Mouse (Mus musculus): ENCODE results near the gene Serpinb1a.

Gene Serpinb1a

DNA sequence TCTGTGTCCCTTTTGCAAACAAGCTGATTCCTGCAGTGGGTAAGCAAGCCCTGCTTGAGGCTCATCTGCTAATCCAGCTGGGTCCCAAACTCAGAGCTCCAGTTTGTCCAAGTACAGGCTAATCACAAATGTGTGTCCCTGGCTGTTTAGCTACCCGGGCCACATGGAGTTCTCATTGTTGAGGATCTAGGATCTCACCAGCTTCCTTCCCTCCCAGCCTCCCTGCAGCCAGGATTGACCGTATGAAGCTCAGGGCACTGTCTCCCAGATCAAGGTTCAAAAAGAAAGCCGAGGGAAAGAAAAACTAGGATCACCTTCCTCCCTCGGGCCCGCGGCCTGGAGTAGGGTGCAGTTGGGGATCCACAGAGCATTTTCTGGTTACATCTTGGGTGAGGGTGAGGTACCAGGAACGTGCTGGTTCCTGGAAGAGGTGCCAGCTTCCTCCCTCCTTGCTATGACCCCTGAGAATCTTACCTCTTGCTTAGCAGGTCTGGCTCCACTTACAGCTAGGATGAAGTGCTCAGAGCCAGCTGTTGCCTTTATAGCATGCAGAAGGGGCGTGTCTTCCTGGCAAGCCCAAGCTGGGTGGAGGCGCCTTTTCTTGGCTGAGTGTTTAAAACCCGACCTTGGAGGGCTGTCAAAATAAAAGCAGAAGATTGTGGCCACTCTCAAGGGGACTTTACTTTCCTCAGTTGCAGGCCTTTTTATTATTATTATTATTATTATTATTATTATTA is at the start of gene Serpinb1a:
Gene Serpinb1a, minus strand, starts transcription at position 518 of the 737 bp plus-strand sequence.
- 64% methylated on average over 10 of the region's 10 CpGs for WGBS

DNA sequence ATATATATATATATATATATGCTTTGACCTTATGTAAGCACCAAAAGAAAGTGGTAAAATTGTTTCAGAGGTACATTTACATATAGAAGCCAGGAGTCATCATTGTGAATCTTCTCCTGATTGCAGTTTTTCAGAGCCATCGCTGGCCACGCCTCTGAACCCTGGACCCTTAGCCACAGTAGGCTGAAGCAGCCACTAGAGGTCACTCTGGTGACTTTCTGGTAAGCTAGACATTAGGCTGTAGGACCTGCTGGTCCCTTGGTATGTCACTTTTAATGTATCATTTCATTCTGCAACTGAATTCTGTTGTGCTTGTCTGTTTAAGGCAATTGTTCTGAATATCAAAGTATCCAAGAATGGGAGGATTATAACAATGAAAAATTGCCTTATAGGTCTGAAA is 49.7 kb upstream of the Serpinb1a start:
- 36% methylated on average over 2 of the region's 2 CpGs for WGBS

DNA sequence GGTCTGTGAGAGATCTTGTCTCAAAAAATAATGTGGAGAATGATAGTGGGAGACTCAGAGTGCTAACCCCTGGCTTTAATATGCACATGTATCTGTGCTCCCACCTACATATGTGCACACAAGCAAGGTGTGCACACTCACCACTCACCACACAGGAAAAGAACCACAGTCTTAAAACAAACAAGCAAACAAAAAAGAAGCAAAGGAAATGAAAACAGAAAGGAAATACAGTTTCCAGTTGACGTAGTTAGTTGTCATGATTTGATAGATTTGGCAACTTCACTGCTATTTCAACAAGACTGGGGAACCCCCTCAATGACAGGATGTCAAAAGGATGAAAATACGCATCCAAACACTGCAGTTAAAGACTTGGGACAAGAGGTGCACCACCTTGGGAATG is 48.1 kb upstream of the Serpinb1a start:
- 85% methylated on average over 2 of the region's 2 CpGs for WGBS

DNA sequence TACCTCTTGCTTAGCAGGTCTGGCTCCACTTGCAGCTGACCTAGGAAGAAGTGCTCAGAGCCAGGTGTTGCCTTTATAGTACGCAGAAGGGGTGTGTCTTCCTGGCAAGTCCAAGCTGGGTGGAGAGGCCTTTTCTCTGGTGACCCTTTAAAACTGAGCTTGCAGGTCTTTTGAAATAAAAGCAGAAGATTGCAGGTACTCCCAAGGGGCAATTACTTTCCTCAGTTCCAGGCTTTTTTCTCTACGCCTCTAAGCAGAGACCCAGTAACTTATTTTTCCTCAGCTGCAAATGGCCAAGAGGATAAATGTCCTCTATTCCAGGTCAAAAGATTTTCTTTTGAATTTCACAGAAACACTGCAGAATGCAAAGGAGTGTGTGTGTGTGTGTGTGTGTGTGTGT is 47.1 kb upstream of the Serpinb1a start, which contains the start of gene Serpinb1c:
Gene Serpinb1c, minus strand, starts transcription at position 101 of the 400 bp plus-strand sequence.
- 96% methylated on average over 2 of the region's 2 CpGs for WGBS

DNA sequence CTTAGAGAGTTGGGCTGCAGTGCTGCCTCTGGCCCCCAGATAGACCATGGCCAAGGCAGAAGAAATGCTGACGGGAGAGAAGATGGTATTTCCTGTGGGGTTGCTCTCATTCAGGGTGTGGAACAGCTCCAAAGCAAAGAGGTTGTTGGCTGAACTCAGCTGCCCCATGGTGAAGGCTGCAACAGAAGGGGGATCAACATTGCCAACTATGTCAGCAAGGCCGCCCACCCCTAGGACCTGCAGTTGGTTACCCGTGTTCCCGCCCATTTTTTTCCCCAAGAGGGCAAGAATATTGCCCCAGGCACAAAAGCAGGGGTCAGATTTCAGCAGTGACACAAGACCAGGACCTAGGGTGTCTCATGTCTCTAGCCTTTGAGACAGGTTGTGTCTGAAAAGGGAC is 45.9 kb upstream of the Serpinb1a start:
- WGBS: 80% methylated on average over 4 of the region's 4 CpGs

DNA sequence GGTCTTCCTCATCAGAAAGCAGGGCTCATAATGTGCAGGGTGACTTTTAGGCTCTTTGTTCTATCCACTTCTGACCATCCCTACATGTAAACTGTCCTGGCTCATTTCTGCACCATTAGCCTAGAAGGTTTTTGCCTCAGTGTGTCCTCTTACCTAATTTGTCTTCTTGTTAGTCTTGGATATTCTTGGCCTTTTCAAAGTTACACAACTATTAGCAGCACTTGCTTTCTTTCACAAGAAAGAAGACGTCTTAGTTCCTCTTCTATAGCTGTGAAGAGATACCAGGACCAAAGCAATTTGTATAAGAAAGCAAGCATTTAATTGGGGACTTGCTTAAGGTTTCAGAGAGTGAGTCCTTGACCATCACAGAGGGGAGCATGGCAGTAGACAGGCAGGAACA is 22.9 kb upstream of the Serpinb1a start:
- 63% methylated on average over 1 of the region's 1 CpGs for WGBS

DNA sequence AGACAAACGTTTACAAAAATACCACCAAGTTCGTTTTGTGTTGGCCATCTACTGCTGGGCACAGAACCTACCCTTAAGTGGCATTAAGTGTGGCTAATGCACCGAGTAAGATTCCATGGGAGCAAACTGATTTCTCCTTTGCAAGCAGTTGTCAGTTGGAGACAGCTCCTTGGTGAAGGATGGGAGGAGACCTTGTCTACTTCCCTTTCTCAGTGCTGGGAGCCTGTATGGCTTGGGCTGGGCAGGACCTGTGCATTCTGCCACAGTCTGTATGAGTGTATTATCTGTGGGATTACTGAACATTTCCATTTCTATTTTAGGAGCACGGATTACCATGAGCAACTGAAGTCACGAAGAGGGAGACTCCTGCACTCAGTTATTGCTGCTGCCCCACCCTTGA is 17.9 kb upstream of the Serpinb1a start:
- WGBS: 75% methylated on average over 5 of the region's 5 CpGs

DNA sequence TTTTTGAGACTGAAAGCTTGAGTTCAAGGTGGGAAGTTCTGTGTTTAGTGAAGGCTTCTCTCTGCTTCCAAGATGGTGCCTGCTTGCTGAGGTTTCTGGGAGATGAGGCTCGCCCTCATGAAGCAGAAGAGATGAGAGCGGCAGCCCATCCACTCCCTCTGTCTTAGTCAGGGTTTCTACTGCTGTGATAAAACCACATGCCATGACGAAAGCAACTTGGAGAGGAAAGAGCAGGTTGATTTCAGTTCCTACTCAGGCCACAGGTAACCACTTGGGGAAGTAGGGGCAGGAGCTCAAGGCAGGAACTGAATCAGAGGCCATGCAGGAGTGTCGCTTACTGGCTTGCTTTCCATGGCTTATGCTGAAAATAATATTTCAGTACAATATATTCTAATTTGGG is 17.2 kb upstream of the Serpinb1a start:
- WGBS: 85% methylated on average over 4 of the region's 4 CpGs

DNA sequence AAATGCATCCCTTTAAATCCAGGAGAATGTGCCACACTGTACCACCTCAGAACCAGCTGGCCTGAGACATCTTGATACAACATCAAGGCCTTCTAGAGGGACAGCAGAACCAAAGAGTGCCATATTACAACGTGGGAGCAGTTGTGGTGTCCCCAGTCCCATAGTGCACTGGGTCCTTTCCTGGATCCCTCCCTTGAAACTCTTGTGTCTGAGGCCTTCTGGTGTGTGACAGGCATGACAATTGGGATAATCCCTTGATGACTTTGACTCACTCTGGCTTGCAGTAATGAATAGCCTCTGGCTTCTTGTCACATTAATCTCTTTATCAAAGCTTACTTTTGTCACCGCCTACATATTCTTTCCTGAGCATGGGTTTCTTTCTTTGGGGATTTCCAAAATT is 16.0 kb upstream of the Serpinb1a start:
- WGBS: 54% methylated on average over 2 of the region's 2 CpGs

DNA sequence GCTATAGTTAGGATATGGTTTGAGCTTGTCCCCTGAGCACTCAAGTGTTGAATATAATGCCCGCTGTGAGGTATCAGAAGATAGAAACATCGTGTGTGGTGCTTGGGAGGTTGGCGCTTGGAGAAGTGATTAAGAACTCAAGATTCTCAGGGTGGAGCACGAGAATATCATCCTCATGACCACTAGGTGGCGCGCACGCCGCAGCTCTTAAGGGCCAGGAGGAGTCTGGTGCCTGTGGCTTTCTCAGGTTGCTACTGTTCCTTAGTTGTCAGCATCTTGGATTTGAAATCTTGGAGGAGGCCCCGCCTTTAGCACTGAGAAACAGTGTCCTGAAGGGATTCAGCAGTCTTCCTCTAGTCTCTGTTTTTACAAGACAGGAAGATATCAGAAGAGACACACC is 15.5 kb upstream of the Serpinb1a start:
- WGBS: 5% methylated on average over 9 of the region's 9 CpGs

DNA sequence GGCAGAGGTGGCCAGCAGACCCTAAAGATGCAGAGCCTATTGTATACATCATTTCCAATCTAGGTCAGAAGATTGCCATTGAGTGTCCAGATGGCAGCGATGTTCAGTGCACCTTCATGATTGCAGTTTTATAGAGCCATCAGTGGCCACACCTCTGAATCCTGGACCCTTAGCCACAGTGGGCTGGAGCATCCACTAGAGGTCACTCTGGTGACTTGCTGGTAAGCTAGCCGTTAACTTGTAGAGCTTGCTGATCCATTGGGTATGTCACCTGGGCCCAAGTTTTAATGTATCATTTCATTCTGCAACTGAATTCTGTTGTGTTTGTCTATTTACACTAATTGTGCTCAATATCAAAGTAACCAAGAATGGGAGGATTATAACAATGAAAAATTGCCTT is 14.6 kb upstream of the Serpinb1a start:
- 59% methylated on average over 2 of the region's 2 CpGs for WGBS

DNA sequence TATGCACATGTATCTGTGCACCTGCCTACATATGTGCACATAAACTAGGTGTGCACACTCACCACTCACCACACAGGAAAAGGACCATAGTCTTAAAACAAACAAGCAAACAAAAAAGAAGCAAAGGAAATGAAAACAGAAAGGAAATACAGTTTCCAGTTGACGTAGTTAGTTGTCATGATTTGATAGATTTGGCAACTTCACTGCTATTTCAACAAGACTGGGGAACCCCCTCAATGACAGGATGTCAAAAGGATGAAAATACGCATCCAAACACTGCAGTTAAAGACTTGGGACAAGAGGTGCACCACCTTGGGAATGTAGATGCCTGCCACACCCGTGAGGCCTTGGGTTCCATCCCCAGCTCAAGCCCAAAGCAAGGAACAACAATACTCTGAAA is 13.5 kb upstream of the Serpinb1a start:
- 84% methylated on average over 3 of the region's 3 CpGs for WGBS

DNA sequence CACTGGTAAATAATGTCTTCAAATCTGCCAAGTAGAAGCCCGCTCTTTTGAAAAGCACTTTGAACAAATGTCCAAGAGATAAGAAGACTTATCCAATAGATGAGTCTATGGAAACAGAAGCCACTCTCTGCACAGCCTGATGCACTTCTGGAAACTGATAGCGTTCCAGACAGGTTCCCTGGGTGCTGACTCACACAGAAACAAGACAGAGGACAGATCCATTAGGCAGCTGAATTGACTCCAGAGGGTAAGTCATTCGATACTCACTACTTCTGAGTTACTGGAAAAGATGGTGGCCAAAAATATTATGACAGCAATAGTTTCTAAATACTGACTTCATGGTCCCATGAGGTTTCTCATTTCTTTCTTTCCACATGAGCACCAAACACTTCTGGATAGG is 9.8 kb upstream of the Serpinb1a start:
- 89% methylated on average over 3 of the region's 3 CpGs for WGBS

DNA sequence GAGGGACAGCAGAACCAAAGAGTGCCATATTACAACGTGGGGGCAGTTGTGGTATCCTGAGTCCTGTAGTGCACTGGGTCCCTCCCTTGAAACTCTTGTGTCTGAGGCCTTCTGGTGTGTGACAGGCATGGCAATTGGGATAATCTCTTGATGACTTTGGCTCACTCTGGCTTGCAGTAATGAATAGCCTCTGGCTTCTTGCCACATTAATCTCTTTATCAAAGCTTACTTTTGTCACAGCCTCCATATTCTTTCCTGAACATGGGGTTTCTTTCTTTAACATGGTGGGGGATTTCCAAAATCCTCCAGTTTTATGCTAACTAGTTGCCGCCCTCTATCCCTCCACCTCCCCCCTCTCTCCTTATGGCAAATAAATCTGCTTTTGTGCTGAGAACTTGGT is 2.1 kb upstream of the Serpinb1a start:
- WGBS: 55% methylated on average over 2 of the region's 2 CpGs

DNA sequence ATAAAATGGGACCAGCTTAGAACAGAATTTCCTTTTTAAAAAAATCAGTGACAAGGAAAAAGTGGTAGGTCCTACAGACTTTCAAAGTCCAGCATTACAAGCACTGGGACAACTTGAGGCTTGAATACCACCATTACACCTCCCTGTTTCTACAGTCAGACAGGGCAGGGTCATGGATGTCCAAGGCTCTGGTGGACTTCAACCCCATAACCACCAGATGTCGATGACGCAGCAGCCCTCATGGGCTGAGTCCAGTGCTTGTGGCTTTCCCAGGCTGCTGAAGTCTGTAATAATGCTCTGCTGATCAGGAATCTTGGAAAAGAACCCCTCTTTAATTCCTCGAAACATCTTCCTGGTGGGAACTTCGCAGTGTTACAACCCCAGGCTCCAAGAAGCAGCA is 1.6 kb upstream of the Serpinb1a start:
- WGBS: 96% methylated on average over 4 of the region's 4 CpGs

DNA sequence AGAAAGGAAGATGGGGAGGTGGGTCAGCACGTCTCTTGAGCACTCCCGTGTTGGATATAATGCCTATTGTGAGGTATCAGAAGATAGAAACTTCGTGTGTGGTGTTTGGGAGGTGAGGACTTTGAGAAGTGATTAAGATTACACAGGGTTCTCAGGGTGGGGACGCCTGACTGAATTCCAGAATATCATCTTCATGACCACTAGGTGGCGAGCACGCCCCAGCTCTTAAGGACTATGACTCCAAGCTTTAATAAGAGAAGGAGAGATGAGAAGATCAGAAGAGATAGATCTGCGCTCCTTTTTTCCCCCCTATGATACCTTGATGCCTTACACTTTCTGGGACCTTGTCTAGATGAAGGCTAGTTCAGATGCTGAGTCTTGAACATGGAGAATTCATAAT is 982 bp upstream of the Serpinb1a start:
- 17% methylated on average over 7 of the region's 7 CpGs for WGBS

DNA sequence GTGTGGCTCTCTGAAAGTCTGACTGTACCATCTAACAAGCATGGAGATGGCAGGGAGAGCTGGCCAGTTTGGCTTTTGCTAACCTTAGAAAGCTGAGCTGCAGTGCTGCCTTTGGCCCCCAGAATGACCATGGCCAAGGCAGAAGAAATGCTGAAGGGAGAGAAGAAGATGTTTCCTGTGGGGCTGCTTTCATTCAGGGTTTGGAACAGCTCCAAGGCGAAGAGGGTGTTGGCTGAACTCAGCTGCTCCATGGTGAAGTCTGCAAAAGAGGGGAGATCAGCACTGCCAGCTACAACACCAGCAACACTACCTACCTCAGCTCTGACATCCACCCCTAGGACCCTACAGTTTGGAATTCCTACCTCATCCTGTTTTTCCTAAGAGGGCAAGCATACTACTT is 829 bp downstream of the Serpinb1a start:
- WGBS: 72% methylated on average over 1 of the region's 1 CpGs

DNA sequence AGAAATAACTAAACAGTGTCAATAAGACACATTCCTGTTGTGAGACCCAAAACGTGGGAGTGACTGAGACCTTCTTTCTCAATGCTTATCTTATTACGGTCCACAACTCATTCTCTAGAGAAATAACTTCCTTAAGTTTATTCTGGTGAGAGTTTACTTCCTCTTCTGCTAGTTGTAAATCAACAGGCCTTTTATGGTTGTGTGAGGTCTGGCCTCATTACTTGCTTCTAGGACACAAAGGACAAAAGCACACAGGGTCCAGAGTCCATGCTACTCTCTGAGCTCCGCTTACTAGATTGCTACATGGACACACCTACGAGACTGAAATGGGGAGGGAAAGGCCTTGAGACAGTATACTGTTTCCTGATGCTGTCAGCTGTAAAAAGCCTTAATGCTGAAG is 1.9 kb downstream of the Serpinb1a start:
- WGBS: 70% methylated on average over 4 of the region's 4 CpGs

DNA sequence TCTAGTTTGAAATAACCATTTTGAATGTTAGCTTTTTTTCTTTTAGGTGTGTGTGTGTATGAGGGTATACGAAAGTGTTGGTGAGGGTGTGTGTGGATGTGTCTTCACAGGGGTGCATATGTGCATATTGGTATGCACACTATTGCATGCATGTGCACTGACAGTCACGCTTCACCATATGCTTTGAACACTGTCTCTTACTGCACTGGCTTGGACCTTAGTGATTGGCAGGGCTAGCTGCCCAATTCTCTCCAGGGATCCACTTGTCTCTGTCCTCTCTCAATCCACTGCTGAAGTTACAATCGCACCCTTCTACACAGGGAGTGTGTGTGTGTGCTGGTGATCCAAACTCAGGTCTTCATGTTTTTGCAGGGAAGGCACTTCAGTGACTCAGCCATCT is 9.6 kb downstream of the Serpinb1a start:
- 92% methylated on average over 3 of the region's 3 CpGs for WGBS

DNA sequence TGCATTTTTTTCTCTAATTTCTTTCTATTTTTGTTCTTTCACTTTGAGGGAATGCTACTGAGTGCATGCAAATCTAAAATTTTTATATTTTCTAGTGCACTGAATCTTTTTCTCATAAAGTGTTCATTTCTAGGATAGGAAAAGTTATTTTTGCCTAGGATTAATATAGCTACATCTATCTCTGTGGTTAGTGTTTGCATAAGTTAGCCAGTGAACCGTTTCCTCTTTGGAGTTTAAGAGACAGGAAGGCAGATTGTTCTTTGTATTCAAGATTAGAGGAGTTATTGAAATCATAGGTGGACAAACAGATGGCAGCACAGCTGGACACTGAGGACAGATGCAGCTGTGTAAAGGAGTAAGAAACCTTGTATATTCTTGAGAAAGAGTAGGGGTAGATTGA is 11.7 kb downstream of the Serpinb1a start:
- 9% methylated on average over 1 of the region's 1 CpGs for WGBS

DNA sequence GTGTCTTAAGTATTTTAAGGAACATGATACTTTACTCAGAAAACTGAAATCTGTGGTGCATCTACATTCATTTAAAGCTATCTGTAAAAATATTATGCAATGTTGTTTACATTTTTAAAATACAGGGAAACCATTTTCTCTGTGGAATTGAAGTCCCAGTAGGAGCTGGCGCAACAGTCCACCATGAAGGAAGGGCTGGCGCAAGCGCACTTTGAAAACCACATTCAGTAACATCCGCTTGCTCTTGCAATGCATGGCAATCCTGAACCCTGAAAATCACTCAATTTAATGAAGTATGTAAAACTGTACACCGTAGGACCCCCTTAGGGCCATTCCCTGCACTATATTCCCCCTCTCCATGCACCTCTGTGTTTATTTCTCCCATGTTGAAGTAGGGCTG is 16.5 kb downstream of the Serpinb1a start:
- 92% methylated on average over 5 of the region's 5 CpGs for WGBS

DNA sequence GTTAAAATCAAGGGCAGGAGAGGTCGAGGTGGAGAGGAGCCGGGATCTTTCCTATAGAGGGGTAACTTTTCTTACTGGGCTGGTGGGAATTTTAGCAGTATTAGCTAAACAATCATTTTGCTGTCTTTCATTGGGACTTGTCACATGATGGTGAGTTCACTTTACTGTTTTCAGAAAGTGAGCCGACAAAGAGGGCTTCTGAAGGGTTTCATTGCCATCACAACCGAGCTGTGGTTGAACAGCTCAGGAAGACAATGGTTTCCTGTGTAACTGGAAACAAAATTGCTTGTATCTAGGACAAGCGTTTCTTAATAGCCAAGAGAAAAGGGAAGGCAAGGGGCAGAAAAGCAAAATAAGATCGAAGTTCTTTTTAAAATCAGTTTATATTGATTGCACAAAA is 17.7 kb downstream of the Serpinb1a start:
- 56% methylated on average over 6 of the region's 6 CpGs for WGBS

DNA sequence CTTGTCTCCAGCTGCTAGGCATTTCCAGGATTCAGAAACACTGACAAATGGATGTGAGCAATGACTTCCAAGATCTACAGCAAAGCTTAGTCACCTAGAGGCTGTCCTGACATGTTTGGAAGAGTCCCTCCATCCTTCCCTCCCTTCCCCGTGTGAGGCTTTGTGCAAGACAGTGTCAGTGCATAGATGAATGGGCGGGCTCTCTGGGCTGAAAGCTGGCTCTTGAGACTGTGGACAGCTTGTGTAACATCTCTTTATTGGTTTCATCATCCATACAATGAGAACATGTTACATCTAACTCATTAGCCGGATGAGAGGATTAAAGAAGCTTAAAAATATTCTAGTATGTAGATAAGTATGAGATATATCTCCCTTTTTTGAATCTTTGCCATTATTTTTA is 18.2 kb downstream of the Serpinb1a start:
- 68% methylated on average over 3 of the region's 3 CpGs for WGBS

All from cerebral cortex, adult 2 months (tissue).